Mouse (Mus musculus) erythroblast, embryonic 14.5 days (primary cell): Measurements from ENCODE around the gene Ing1.

Source experiments
- GATA1 ChIP-seq: IDR thresholded peaks from 2 replicates; pipeline ENCODE4 v1.6.1; 2012; ENCODE audit warnings: low read length, inconsistent platforms, mixed read lengths
- TAL1 ChIP-seq: IDR thresholded peaks from 3 replicates; pipeline ENCODE4 v1.6.1; 2012; ENCODE audit warnings: low read length, inconsistent platforms, mixed read lengths

- TF ChIP-seq GATA1 (no peak), TAL1 (no peak)
Observed at GRCm38 (mm10) chr8:11586374-11586745, 31.0 kb downstream of the Ing1 start.
